Mouse (Mus musculus): ENCODE results near the gene Numb. TPM values are rescaled to one million over a fixed set of nuclear protein-coding genes. Genes with fewer than 3 reads are reported as not detected.
"Not testable (repeated sequence)": the region's sequence is repeated elsewhere in the genome, so short reads cannot be mapped to it uniquely, and the experiment has no call there.

Gene Numb
- polyA plus RNA-seq, 1 experiment from 2014 or later = 36.5 TPM

GRCm38 (mm10) chr12:83914202-83914740, 7.5 kb downstream of the Numb start:
- WGBS = 91% methylated on average over 4 of the region's 4 CpGs
- Histone ChIP-seq H3K9me3 (ENCODE audit: control insufficient read depth, low read depth, low read length) (no peaks in the 10 kb centered on the region), H3K27me3 (ENCODE audit: control insufficient read depth, insufficient read depth, low read length) (no peaks in the 10 kb centered on the region), H3K4me2 (replicated peaks; ENCODE audit: low read depth, low read length) (no peak overlapping the region), H3K27ac (ENCODE audit: low read length) (no peak overlapping the region), H3K36me3 (ENCODE audit: control insufficient read depth, insufficient read depth, low read length) (no peaks in the 10 kb centered on the region), H3K4me3 (ENCODE audit: low read depth, low read length) (no peak overlapping the region), H3K9ac (replicated peaks; ENCODE audit: low read depth, low read length) (no peak overlapping the region), H3K4me1 (ENCODE audit: control insufficient read depth, insufficient read depth, low read length) (no peaks in the 10 kb centered on the region)
- no peak for ATAC-seq (ENCODE audit: insufficient number of reproducible peaks, insufficient read depth, low FRiP score, low read depth)

- H3K36me3 ChIP-seq (ENCODE audit: control insufficient read depth, insufficient read depth, low read length) = no peaks in the 10 kb centered on the region
- WGBS = 79% methylated on average over 2 of the region's 2 CpGs
- no peaks in the 10 kb centered on the region for H3K4me1 ChIP-seq (ENCODE audit: control insufficient read depth, insufficient read depth, low read length)
- no peak overlapping the region for H3K27ac ChIP-seq (ENCODE audit: low read length)
- ATAC-seq (ENCODE audit: insufficient number of reproducible peaks, insufficient read depth, low FRiP score, low read depth) = no peak
- H3K4me3 ChIP-seq (ENCODE audit: low read depth, low read length) = no peak overlapping the region
- H3K27me3 ChIP-seq (ENCODE audit: control insufficient read depth, insufficient read depth, low read length) = no peaks in the 10 kb centered on the region
- H3K9ac ChIP-seq (replicated peaks; ENCODE audit: low read depth, low read length) = no peak overlapping the region
- H3K9me3 ChIP-seq (ENCODE audit: control insufficient read depth, low read depth, low read length) = no peaks in the 10 kb centered on the region
- H3K4me2 ChIP-seq (replicated peaks; ENCODE audit: low read depth, low read length) = no peak overlapping the region
Observed at GRCm38 (mm10) chr12:83910451-83910850, 11.3 kb downstream of the Numb start.

DNA sequence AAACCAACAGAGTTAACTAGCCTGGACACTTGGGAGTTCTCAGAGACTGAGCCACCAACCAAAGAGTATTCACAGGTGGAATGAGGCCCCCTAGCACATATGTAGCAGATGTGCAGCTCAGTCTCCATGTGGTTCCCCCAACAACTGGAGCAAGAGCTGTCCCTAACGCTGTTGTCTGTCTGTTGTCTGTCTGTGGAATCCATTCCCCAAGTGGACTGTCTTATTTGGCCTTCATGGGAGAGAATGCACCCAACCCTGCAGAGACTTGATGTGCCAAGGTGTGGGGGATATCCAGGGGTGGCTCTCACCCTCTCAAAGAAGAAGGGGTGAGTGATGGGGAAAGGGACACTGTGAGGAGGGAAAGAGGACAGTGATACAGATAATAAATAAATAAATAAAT, 28.8 kb downstream of the Numb start:
- no peaks in the 10 kb centered on the region for H3K4me1 ChIP-seq (ENCODE audit: control insufficient read depth, insufficient read depth, low read length)
- no peak overlapping the region for H3K9ac ChIP-seq (replicated peaks; ENCODE audit: low read depth, low read length)
- no peak for ATAC-seq (ENCODE audit: insufficient number of reproducible peaks, insufficient read depth, low FRiP score, low read depth)
- H3K9me3 ChIP-seq (ENCODE audit: control insufficient read depth, low read depth, low read length) = no peaks in the 10 kb centered on the region
- H3K36me3 ChIP-seq (ENCODE audit: control insufficient read depth, insufficient read depth, low read length) = no peaks in the 10 kb centered on the region
- H3K4me2 ChIP-seq (replicated peaks; ENCODE audit: low read depth, low read length) = no peak overlapping the region
- no peak overlapping the region for H3K4me3 ChIP-seq (ENCODE audit: low read depth, low read length)
- 90% methylated on average over 1 of the region's 1 CpGs for WGBS
- no peak overlapping the region for H3K27ac ChIP-seq (ENCODE audit: low read length)
- H3K27me3 ChIP-seq (ENCODE audit: control insufficient read depth, insufficient read depth, low read length) = no peaks in the 10 kb centered on the region

- 97% methylated on average over 2 of the region's 2 CpGs for WGBS
- no peaks in the 10 kb centered on the region for H3K4me1 ChIP-seq (ENCODE audit: control insufficient read depth, insufficient read depth, low read length)
- no peak for ATAC-seq (ENCODE audit: insufficient number of reproducible peaks, insufficient read depth, low FRiP score, low read depth)
- no peaks in the 10 kb centered on the region for H3K9me3 ChIP-seq (ENCODE audit: control insufficient read depth, low read depth, low read length)
- H3K27me3 ChIP-seq (ENCODE audit: control insufficient read depth, insufficient read depth, low read length) = no peaks in the 10 kb centered on the region
- no peak overlapping the region for H3K4me3 ChIP-seq (ENCODE audit: low read depth, low read length)
- no peak overlapping the region for H3K27ac ChIP-seq (ENCODE audit: low read length)
- H3K4me2 ChIP-seq (replicated peaks; ENCODE audit: low read depth, low read length) = no peak overlapping the region
- no peaks in the 10 kb centered on the region for H3K36me3 ChIP-seq (ENCODE audit: control insufficient read depth, insufficient read depth, low read length)
- H3K9ac ChIP-seq (replicated peaks; ENCODE audit: low read depth, low read length) = no peak overlapping the region
Observed at GRCm38 (mm10) chr12:83891278-83891677, 30.5 kb downstream of the Numb start.

DNA sequence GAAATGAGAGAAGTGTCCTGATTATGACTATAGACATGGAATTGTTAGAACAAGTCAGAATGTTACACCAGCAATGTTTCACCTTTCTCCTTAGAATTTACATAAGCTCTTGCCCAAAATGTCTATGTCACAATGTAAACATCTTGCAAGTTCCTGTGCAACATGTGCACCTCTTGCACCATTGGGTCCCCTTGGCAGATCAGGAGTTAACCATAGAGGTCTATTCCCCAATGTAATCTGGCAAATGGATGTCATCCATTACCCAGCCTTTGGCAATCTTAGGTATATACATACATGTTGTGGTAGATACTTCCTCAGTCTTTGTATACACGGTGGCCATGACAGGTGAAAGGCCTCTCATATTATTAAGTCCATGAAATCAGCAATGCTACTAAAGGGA, 32.6 kb downstream of the Numb start:
- Histone ChIP-seq H3K9me3 (ENCODE audit: control insufficient read depth, low read depth, low read length) (no peaks in the 10 kb centered on the region), H3K27me3 (ENCODE audit: control insufficient read depth, insufficient read depth, low read length) (no peaks in the 10 kb centered on the region), H3K9ac (replicated peaks; ENCODE audit: low read depth, low read length) (no peak overlapping the region), H3K36me3 (ENCODE audit: control insufficient read depth, insufficient read depth, low read length) (no peaks in the 10 kb centered on the region), H3K4me2 (replicated peaks; ENCODE audit: low read depth, low read length) (no peak overlapping the region), H3K4me3 (ENCODE audit: low read depth, low read length) (no peak overlapping the region), H3K27ac (ENCODE audit: low read length) (no peak overlapping the region), H3K4me1 (ENCODE audit: control insufficient read depth, insufficient read depth, low read length) (no peaks in the 10 kb centered on the region)
- ATAC-seq (ENCODE audit: insufficient number of reproducible peaks, insufficient read depth, low FRiP score, low read depth) = no peak
- 93% methylated on average over 1 of the region's 1 CpGs for WGBS

GRCm38 (mm10) chr12:83885516-83886285, 36.0 kb downstream of the Numb start:
- Histone ChIP-seq H3K36me3 (ENCODE audit: control insufficient read depth, insufficient read depth, low read length) (no peaks in the 10 kb centered on the region), H3K9ac (replicated peaks; ENCODE audit: low read depth, low read length) (no peak overlapping the region), H3K27me3 (ENCODE audit: control insufficient read depth, insufficient read depth, low read length) (no peaks in the 10 kb centered on the region), H3K9me3 (ENCODE audit: control insufficient read depth, low read depth, low read length) (no peaks in the 10 kb centered on the region), H3K27ac (ENCODE audit: low read length) (no peak overlapping the region), H3K4me2 (replicated peaks; ENCODE audit: low read depth, low read length) (no peak overlapping the region), H3K4me1 (ENCODE audit: control insufficient read depth, insufficient read depth, low read length) (no peaks in the 10 kb centered on the region), H3K4me3 (ENCODE audit: low read depth, low read length) (no peak overlapping the region)
- WGBS = 91% methylated on average over 7 of the region's 7 CpGs
- ATAC-seq (ENCODE audit: insufficient number of reproducible peaks, insufficient read depth, low FRiP score, low read depth) = no peak

- WGBS = 93% methylated on average over 5 of the region's 5 CpGs
Observed at GRCm38 (mm10) chr12:83885065-83885464, 36.7 kb downstream of the Numb start.

DNA sequence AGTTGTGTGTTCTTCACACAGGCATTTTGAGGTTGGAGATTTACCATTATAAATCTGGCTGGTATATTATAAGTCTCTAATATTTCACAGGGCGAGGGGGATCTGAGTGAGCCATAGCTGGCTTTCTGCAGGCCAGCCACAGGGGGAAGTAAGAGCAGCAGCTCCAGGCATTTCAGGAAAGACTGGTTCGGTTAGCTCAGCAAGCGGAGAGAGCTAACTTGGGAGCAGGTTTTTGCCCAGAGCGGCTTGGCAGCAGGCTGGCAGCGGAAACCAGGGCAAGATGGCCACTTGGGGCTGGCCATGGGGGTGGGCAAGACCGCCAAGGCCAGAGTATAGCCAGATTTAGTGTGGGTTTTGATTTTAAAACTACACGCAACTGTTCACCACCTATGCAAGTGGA, 39.2 kb downstream of the Numb start:
- Histone ChIP-seq H3K36me3 (ENCODE audit: control insufficient read depth, insufficient read depth, low read length) (no peaks in the 10 kb centered on the region), H3K9me3 (ENCODE audit: control insufficient read depth, low read depth, low read length) (no peaks in the 10 kb centered on the region), H3K4me2 (replicated peaks; ENCODE audit: low read depth, low read length) (no peak overlapping the region), H3K27me3 (ENCODE audit: control insufficient read depth, insufficient read depth, low read length) (no peaks in the 10 kb centered on the region), H3K4me3 (ENCODE audit: low read depth, low read length) (no peak overlapping the region), H3K27ac (ENCODE audit: low read length) (no peak overlapping the region), H3K4me1 (ENCODE audit: control insufficient read depth, insufficient read depth, low read length) (no peaks in the 10 kb centered on the region), H3K9ac (replicated peaks; ENCODE audit: low read depth, low read length) (no peak overlapping the region)
- no peak for ATAC-seq (ENCODE audit: insufficient number of reproducible peaks, insufficient read depth, low FRiP score, low read depth)
- WGBS = 75% methylated on average over 7 of the region's 7 CpGs

More at GRCm38 (mm10) chr12:83885065-83885464, 36.7 kb downstream of the Numb start:
- not testable (repeated sequence) for H3K4me1 ChIP-seq (ENCODE audit: control insufficient read depth, insufficient read depth, low read length); H3K27me3 ChIP-seq (ENCODE audit: control insufficient read depth, insufficient read depth, low read length); H3K27ac ChIP-seq (ENCODE audit: low read length); H3K9ac ChIP-seq (replicated peaks; ENCODE audit: low read depth, low read length); H3K4me2 ChIP-seq (replicated peaks; ENCODE audit: low read depth, low read length); H3K9me3 ChIP-seq (ENCODE audit: control insufficient read depth, low read depth, low read length); ATAC-seq (ENCODE audit: insufficient number of reproducible peaks, insufficient read depth, low FRiP score, low read depth); H3K36me3 ChIP-seq (ENCODE audit: control insufficient read depth, insufficient read depth, low read length); H3K4me3 ChIP-seq (ENCODE audit: low read depth, low read length)

GRCm38 (mm10) chr12:83882088-83882487, 39.6 kb downstream of the Numb start:
- 91% methylated on average over 3 of the region's 3 CpGs for WGBS
- Histone ChIP-seq H3K9ac (replicated peaks; ENCODE audit: low read depth, low read length) (no peak overlapping the region), H3K4me1 (ENCODE audit: control insufficient read depth, insufficient read depth, low read length) (no peaks in the 10 kb centered on the region), H3K9me3 (ENCODE audit: control insufficient read depth, low read depth, low read length) (no peaks in the 10 kb centered on the region), H3K4me2 (replicated peaks; ENCODE audit: low read depth, low read length) (no peak overlapping the region), H3K4me3 (ENCODE audit: low read depth, low read length) (no peak overlapping the region), H3K27ac (ENCODE audit: low read length) (no peak overlapping the region), H3K27me3 (ENCODE audit: control insufficient read depth, insufficient read depth, low read length) (no peaks in the 10 kb centered on the region), H3K36me3 (ENCODE audit: control insufficient read depth, insufficient read depth, low read length) (no peaks in the 10 kb centered on the region)
- ATAC-seq (ENCODE audit: insufficient number of reproducible peaks, insufficient read depth, low FRiP score, low read depth) = no peak

All from stomach, embryonic 14.5 days (tissue).